Mouse (Mus musculus) lung, postnatal 4 days (tissue): Measurements from ENCODE around the gene Amz2.
A peak's percentile ranks its signal among the peaks of the same experiment; 100 is the strongest.
"Not testable (repeated sequence)": the region's sequence is repeated elsewhere in the genome, so short reads cannot be mapped to it uniquely, and the experiment has no call there.

Experiments
- DNase-seq, 2 experiments: peaks; one replicate each; pipeline ENCODE4 v3.0.0; 2021

The Amz2 gene

GRCm38 (mm10) chr11:109470921-109471861 is 45.4 kb downstream of the Amz2 start:
- DNase-seq, result no peak

DNA sequence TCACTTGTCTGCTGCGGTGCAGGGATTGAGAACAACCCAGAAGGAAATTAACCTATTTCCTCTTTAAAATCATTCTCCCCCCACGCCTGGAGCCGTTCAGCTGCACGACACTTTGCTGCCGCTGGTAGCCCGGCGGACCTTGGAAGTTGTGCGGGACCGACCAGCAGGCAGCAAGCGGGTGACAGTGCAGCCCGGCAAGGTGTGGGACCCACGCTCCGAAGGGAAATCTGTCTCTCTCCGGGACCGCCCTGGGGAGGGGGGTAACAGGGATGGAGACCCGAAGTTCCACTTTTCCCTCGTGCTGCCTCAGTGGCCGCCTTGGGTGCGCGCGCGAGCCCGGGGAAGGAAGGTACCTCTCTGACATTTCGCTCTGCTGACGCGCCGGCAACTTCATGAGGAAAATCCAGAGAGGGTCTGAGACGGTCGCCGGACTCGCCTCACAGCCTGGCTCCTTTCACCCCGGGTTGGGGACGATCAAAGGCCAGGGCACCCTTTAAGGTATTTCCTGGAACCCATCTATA is 46.5 kb downstream of the Amz2 start:
- DNase-seq, result peak; percentile 48 to 55

DNA sequence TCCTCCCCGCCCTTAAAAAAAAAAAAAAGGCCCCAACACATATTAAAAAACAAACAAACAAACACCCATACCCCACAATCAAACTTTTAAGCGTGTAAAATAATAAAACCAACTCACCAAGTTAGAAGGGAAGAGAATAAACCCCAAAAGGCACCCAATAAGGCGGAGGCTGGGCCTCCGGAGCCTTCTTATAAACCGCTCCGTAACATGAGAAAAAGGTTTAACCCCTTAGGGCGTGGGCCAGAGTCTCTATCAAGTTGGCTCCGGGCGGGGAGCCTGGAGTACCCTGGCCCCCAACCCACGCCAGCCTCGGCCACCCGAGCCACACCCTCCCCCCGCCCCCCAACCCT is 47.0 kb downstream of the Amz2 start:
- DNase-seq, result no peak

GRCm38 (mm10) chr11:109473171-109474085 is 47.7 kb downstream of the Amz2 start, which contains the start of the genes Arsg and Slc16a6:
Arsg (plus strand) TSS chr11:109473374.
Slc16a6 (minus strand) TSS chr11:109473598.
- DNase-seq, result peak; percentile 85 to 87

DNA sequence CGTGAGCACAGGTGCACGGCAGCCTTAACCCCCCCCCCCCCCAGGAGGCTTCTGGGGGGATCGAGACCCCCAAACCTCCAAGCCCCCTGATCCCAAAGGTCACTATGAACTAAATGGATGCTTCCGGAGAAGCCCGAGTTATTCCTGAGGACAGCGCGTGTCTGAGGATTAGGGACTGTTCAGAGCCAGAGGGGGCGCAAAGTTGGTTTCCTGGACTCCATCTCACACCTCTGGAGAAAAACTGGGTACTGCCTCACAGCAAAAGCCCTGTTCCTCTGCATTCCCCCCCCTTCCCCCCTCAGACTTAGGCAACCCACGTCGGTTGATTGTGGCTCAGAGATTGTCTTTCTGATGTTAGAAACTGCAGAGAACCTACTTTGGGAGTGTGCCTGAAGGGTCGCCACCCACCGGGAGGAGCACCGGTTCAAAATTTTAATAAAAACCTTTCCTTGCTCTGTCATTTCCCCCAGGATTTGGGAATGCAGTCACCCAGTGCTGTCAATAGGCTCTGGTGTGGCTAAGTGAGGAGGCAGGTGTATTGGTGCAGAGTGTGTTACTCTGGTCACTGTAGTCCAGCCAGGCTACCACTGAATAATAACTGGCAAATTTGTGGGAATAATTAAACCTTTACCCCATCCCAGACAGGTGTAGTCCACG is 48.5 kb downstream of the Amz2 start:
- DNase-seq, result peak in 1 of 2 experiments; percentile 21

- no peak for DNase-seq
Observed at GRCm38 (mm10) chr11:109474836-109475235, 49.1 kb downstream of the Amz2 start.

DNA sequence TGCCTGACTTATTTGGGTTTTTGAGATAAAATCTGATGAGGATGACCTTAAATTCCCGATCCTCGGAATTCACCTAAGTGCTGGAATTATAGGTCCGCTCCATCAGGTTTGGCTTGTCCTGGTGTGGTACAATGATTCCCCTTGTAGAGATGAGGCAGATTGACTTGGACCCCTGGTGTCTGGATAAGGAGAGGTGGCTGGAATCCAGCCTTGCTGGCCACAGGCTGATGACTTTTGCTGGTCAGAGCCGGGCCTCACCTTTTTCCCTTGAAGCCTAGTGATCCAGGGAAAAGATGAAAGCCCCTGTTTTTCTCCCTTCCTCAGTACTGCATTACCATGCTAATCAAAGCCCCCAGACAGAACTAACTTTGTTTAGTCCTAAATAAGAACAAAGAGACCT is 50.0 kb downstream of the Amz2 start:
- DNase-seq, result no peak

- no peak for DNase-seq
Observed at GRCm38 (mm10) chr11:109476241-109476640, 50.5 kb downstream of the Amz2 start.

GRCm38 (mm10) chr11:109476653-109477052 is 50.9 kb downstream of the Amz2 start:
- DNase-seq, result no peak

DNA sequence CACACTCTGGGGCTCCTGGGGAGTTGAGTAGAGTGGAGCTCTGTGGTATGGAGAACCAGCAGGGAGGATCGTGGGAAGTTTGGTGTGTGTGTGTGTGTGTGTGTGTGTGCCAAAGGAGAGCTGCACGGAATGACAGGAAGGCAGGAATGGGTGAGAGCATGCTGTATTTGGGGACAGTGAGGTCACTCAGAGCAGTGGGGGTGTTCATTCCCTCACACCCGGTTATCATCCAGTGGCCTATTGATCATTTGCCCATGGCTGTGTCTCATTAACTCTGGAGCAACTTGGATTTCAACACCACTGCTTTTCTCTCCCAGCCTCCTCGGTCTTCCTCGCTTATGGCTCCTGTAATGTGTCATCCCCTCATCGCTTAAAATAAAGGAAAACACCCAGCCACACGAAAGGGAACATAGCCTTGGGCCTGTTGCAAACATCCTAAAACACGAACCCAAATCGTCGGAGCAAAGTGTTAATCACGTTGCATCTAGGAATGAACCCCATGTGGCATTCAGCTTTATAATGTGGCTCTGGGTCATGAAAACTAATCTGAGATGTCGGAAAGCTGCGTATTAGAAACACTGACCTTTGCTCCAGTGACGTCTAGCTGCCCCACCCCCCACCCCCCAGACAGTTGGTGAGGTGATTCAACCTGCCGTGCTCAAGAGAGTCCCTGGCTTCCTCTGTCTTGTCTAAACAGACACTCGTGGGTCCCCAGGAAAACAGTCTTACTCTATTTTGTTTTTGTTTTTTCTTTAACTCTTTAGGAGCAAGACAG is 52.0 kb downstream of the Amz2 start:
- no peak for DNase-seq

DNA sequence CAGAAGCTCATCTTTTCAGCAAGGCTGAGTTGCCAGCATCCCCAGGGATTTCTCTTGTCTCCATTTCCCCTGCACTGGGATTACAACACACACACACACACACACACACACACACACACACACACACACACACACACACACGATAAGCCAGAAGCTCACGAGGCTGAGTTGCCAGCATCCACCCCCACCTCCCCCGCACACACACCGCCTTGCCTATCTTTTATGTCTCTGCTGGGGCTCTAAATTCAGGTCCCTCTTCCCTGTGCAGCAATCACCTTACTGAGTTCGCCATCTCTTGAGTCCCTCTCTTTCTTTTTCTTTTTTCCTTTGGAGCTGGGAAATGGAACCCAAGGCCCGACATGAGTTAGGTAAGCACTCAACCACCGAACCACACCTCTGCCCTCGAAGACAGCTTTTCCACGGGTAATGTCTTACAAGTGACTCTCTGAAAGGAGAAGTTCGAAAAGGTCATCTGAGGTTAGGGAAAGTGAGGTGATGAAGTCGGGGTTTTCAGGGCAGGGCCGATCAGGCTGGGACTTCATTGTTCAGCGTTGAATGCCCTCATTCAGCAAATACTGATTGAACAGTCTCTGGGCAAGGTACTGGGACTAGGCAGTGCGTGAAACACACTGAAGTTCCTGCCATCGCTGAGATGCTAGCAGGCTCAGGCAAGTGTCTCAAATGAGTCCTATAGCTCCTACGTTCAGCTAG is 54.0 kb downstream of the Amz2 start:
- DNase-seq, result no peak

- no peak for DNase-seq
Observed at GRCm38 (mm10) chr11:109480440-109480839, 54.7 kb downstream of the Amz2 start.

DNA sequence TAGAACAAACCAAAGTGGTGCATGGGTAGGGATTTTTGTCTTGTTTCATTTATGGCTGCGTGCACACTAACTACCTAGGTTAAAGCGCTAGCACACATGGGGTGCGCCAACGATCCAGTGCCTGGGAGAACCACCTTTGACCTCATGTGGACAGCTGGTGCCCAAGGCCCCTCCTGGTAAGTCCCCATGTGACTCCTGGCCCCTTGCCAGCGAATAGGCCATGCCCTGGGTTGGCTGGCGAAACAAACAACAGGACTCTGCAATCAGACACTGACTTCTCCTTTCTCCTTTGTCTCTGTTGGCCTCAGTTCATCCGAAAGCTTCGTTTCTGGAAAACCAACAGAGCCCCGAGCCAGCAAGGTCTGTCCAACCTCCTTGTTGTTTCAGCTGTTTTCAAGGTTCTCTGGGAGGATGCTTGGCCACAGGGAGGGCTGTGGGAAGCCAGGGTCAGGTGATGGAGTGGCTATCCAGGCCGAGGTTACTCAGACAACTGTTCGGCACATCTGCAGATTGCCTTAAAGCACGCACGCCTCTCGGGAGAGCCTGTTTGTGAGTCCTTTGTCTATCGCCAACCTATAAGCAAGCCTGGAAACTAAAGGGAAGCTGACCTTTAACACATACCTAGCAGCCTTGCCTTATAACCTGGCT is 59.8 kb downstream of the Amz2 start:
- DNase-seq, result peak; percentile 47 to 68

DNA sequence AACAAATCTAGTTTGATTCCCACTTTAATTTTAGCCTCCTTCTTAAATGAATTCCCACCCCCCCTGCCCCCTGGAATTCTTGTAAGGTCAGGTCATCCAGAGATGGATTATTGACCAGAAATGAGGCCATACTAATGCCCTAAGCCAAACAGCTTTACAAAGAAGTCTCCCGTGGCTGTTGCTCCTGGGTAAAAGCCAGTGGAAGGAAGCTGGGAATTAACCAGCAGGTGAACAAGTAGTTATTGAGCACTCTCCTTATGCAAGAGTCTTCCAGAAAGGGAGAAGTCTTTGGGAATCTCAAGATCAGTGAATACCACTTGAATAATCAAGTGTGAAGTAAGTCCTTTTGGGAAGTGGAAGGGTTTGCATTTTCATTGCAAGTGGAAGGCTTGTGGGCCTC is 61.4 kb downstream of the Amz2 start:
- DNase-seq, result no peak

- no peak for DNase-seq
Observed at GRCm38 (mm10) chr11:109487991-109488684, 62.4 kb downstream of the Amz2 start.

- DNase-seq, result no peak
Observed at GRCm38 (mm10) chr11:109489763-109490162, 64.0 kb downstream of the Amz2 start.

- no peak for DNase-seq
Observed at GRCm38 (mm10) chr11:109491844-109492243, 66.1 kb downstream of the Amz2 start.

DNA sequence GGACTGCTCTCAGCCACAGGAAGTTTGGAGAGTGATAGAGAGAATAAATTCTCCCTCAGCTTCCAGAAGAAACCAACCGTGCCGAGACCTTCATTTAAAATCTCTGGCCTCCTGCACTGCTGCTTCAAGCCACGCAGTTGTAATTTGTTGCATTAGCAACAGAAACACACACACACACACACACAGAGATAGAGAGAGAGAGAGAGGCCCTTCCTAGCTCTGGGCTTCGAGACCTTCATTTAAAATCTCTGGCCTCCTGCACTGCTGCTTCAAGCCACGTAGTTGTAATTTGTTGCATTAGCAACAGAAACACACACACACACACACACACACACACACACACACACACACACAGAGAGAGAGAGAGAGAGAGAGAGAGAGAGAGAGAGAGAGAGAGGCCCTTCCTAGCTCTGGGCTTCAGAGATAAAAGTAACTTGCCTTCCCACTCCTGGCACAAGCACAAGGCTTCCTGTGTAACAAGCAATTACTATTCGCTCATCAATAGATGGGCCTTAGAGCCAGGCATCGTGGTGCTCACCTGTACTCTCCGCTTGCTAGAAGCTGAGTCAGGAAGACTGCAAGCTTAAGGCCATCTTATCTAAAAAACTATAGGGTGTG is 67.2 kb downstream of the Amz2 start:
- DNase-seq, result not testable (repeated sequence)
